Mouse (Mus musculus): ENCODE results near the gene Zfp30. TPM values are rescaled to one million over a fixed set of nuclear protein-coding genes. Genes with fewer than 3 reads are reported as not detected.

Gene Zfp30
- polyA plus RNA-seq (2016; fragmentation: Nextera tagmentation; extraction: Ambion mirVana) = 3.7 and 3.8 TPM in 2 replicates

DNA sequence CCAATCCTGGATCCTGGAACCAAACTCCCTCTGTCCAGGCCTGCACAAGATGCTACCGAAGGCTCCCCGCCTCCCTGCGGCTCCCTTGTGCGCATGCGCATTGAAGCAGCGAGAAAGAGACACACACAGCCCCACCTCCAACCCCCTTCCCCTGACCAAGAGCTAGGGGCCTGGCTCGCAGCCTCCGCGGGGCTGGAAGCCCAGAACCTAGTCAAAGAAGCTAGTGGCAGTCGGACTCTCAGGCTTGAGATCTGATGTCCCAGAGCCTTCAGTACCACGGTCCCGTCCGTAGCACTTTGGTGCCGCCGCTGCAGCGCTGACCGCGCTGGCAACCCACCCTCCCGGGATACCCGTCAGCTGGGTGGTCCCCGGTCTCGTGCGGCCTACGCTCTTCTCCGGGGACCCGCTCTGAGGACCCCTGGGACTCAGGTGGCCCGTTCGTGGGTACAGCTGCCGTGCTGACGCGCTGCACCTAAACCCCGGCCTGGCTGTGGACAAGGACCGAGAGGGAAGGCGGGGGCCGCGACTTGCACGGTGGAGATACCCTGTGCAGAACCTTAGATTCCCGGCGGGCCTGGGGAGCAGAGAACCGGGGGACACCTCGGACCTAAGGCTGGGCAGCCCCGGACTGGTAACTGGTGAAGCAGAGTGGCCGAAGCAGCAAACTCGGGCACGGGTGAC is at the start of gene Zfp30:
Gene Zfp30, plus strand, starts transcription at position 128 of the 681 bp plus-strand sequence.
- peaks cover 30% of the 10 kb centered on the region for H3K36me3 ChIP-seq
- DNase-seq (ENCODE audit: low spot score) = peak; percentile 95
- H3K27ac ChIP-seq = peak within 1 kb of the TSS; percentile 92
- no peaks in the 10 kb centered on the region for H3K27me3 ChIP-seq (ENCODE audit: insufficient read depth, poor library complexity, severe bottlenecking)
- peaks cover 14% of the 10 kb centered on the region; the same call in 1 of the 2 replicates for H3K4me1 ChIP-seq
- WGBS = under 1% methylated on average over 45 of the region's 45 CpGs
- H3K4me3 ChIP-seq = peak within 1 kb of the TSS; percentile 93
- H3K9me3 ChIP-seq = no peaks in the 10 kb centered on the region

DNA sequence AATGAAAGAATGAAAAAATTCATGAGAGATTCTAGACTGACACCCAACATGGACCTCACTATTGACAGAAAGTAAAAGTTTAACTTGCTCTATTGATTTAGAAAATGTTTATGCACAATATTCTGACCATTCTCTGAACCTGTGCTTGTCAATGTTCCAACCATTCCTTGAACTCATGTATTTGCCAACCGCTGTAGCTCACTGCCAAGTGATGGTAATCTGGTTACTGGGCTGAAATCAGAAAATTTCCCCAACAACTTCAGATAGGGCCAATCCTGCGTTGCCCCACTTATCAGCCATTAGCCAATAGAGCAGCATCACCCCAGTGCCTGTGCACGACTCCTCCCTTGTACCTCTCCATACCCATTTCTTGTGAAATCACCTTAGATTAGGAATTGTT is 41.5 kb upstream of the Zfp30 start:
- H3K9me3 ChIP-seq = 0 out of 2 replicates have a peak, but pooled peaks cover 2% of the 10 kb centered on the region
- WGBS = 74% methylated on average over 3 of the region's 3 CpGs
- no peak for DNase-seq (ENCODE audit: low spot score)
- H3K27me3 ChIP-seq (ENCODE audit: insufficient read depth, poor library complexity, severe bottlenecking) = no peaks in the 10 kb centered on the region
- no peak overlapping the region for H3K27ac ChIP-seq
- H3K36me3 ChIP-seq = no peaks in the 10 kb centered on the region
- H3K4me1 ChIP-seq = no peaks in the 10 kb centered on the region
- no peak overlapping the region for H3K4me3 ChIP-seq

DNA sequence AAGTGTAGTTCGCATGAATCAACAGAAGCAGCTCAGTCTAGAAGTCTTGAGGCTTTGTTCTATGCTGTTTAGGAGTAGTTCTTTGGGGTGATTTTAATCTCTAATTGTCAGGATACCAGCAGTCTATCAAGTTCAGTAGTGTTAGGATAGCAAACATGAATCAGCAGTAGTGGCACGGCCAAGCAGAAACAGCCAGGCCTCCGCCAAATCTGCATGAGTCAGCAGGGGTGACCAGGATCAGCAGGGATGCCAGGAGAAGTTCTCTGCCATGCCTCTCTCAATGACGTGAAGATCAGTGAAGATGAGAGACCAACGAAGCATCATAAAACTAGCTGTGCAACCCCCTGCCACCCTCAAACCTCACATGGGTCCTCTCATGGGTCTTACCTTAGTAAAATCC is 23.3 kb upstream of the Zfp30 start:
- no peak for DNase-seq (ENCODE audit: low spot score)
- no peak overlapping the region for H3K27ac ChIP-seq
- peaks cover 9% of the 10 kb centered on the region; the same call in 1 of the 2 replicates for H3K9me3 ChIP-seq
- H3K4me1 ChIP-seq = no peaks in the 10 kb centered on the region
- H3K36me3 ChIP-seq = no peaks in the 10 kb centered on the region
- no peaks in the 10 kb centered on the region for H3K27me3 ChIP-seq (ENCODE audit: insufficient read depth, poor library complexity, severe bottlenecking)
- H3K4me3 ChIP-seq = no peak overlapping the region
- WGBS = 75% methylated on average over 5 of the region's 5 CpGs

DNA sequence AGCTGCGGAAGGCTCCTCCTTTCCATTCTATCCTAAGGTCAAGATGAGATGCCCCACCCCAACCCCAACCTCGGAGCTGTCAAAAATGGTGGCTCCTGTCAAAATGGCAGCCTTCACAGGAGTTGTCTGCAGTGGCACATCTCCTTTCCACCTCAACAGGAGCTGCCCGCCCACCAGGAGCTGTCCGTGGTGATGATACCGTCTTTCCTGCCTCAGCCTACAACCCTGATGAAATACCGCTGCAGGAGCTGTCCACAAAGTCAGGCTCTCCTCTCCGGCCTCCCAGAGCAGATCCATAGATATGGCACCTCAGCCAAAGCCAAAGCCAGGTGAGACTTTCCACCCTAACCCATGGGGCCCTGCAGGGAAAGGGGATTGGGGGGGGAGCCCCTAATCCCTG is 19.1 kb upstream of the Zfp30 start:
- DNase-seq (ENCODE audit: low spot score) = no peak
- H3K27ac ChIP-seq = no peak overlapping the region
- H3K36me3 ChIP-seq = no peaks in the 10 kb centered on the region
- no peaks in the 10 kb centered on the region for H3K27me3 ChIP-seq (ENCODE audit: insufficient read depth, poor library complexity, severe bottlenecking)
- peaks cover 4% of the 10 kb centered on the region; the same call in 1 of the 2 replicates for H3K4me1 ChIP-seq
- H3K4me3 ChIP-seq = no peak overlapping the region
- WGBS = 74% methylated on average over 7 of the region's 7 CpGs
- H3K9me3 ChIP-seq = no peaks in the 10 kb centered on the region

DNA sequence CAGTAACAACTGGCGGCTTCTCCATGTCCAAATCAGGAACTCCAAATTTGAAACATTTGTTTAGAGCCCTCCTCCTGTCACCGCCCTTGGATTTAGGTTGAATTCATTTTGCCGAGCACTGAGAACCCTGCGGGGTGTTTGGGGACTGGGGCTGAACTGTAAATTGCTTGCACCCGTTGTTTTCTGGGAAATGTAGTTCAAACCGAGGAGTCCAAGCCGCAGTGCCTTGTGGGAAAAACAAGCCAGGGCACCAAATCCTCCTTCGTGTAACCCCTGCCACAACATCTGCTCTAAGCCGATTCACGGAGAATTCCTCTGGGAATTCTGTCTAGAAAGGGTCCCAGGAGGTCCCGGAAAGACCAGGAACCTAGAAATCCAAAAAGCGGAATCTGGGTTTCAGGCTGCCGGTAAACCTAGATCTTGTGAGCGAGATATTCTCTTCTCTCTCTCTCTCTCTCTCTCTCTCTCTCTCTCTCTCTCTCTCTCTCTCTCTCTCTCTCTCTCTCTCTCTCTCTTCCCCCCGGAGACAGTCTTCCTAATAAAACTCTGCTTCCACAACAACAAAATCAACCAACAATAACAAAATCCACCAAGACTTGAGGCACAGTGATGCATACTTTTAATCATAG is 16.6 kb upstream of the Zfp30 start:
- Histone ChIP-seq H3K36me3 (peaks cover 14% of the 10 kb centered on the region; the same call in 1 of the 2 replicates), H3K27me3 (ENCODE audit: insufficient read depth, poor library complexity, severe bottlenecking) (no peaks in the 10 kb centered on the region), H3K4me1 (peaks cover 4% of the 10 kb centered on the region; the same call in 1 of the 2 replicates), H3K9me3 (no peaks in the 10 kb centered on the region), H3K27ac (peak overlapping the region; percentile 85), H3K4me3 (peak overlapping the region; percentile 73)
- DNase-seq (ENCODE audit: low spot score) = peak; percentile 92
- WGBS = 1% methylated on average over 15 of the region's 15 CpGs

DNA sequence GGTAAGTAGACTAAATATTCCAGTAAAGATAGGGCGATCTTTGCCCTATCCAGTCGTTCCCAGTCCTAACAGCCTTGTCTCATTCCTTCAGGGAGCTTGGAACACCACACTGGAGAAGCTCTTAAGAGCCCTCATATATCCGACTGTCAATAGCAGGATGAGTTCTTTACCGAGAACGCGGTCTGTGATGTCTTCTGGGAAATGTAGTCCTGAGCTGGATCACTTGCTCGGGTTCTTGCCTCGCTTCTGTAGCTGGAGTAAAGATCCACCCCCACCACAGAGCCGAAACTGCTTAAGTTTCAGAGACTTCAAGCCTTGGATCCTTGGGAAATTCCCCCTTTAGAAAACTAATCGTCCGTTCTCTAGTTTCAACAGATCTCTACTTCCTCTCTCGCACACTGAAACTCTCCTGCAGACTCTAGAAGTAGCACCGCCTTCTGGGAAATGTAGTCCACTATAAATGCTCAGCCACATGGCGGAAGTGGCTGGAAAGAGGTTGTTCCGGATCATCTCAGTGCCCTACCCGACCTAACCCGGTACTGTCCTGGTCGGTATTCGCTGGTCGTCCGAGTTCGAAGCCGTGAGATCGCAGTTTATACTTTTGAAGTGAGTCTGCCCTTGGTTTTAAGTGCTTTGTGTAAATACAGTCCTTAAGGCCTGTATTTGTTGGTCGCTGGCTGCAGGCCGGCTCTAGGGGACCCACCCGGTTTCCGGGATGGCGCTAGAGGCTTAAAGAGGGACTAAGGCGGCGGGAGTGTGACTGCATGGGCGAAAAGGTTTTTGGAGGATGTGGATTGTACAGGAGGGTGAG is 15.5 kb upstream of the Zfp30 start, which contains the start of gene Zfp84:
Gene Zfp84, plus strand, starts transcription at position 463 of the 811 bp plus-strand sequence.
- Histone ChIP-seq H3K9me3 (no peaks in the 10 kb centered on the region), H3K4me3 (peak within 1 kb of the TSS; percentile 73), H3K36me3 (peaks cover 23% of the 10 kb centered on the region), H3K4me1 (peaks cover 4% of the 10 kb centered on the region; the same call in 1 of the 2 replicates), H3K27me3 (ENCODE audit: insufficient read depth, poor library complexity, severe bottlenecking) (no peaks in the 10 kb centered on the region), H3K27ac (peak within 1 kb of the TSS; percentile 91)
- DNase-seq (ENCODE audit: low spot score) = peak; percentile 97
- WGBS = 0% methylated on average over 32 of the region's 32 CpGs

DNA sequence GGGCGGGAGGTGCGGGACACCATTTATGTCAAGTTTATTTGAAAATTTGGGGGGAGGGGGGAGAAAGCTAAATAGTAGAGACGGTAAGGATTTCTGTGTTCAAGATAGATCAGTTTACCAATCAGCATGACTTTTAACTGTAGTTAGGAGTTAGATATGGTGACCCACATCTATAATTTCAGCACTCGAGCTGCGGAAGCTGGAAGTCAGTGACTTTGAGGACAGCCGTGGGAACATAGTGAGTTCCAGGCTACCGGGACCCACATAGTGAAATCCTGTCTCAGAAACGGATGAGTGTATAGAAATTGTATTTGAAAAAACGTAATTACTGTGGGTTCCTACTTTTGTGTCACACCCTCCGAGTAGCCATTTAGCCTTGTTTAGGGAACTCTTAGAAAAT is 14.8 kb upstream of the Zfp30 start:
- Histone ChIP-seq H3K36me3 (peaks cover 30% of the 10 kb centered on the region), H3K27me3 (ENCODE audit: insufficient read depth, poor library complexity, severe bottlenecking) (no peaks in the 10 kb centered on the region), H3K27ac (peak overlapping the region; percentile 91), H3K9me3 (no peaks in the 10 kb centered on the region), H3K4me1 (peaks cover 4% of the 10 kb centered on the region; the same call in 1 of the 2 replicates), H3K4me3 (peak overlapping the region; percentile 73)
- no peak for DNase-seq (ENCODE audit: low spot score)
- WGBS = 5% methylated on average over 10 of the region's 10 CpGs

DNA sequence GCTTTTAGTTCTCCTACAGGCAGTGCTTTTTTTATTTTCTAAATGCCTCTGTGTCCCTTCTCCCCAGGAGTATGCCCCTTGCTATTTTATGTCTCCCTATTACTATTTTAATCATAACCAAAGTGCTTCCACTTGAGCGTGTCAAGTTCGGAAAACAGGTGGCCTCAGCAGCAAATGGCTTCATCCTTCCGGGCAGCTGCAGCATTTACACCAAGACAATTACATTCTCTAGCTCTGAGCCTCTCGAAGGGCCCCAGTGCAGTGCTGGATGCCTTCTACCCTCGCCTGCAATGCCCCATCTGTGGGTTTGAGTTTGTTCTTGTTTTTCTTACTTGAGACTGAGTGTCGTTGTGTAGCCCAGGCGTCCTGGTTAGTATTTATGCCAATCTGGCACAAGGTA is 10.3 kb upstream of the Zfp30 start:
- Histone ChIP-seq H3K4me1 (peaks cover 4% of the 10 kb centered on the region; the same call in 1 of the 2 replicates), H3K36me3 (peaks cover 76% of the 10 kb centered on the region), H3K27ac (no peak overlapping the region), H3K27me3 (ENCODE audit: insufficient read depth, poor library complexity, severe bottlenecking) (no peaks in the 10 kb centered on the region), H3K4me3 (no peak overlapping the region), H3K9me3 (peaks cover 7% of the 10 kb centered on the region; the same call in 1 of the 2 replicates)
- 88% methylated on average over 7 of the region's 7 CpGs for WGBS
- no peak for DNase-seq (ENCODE audit: low spot score)

DNA sequence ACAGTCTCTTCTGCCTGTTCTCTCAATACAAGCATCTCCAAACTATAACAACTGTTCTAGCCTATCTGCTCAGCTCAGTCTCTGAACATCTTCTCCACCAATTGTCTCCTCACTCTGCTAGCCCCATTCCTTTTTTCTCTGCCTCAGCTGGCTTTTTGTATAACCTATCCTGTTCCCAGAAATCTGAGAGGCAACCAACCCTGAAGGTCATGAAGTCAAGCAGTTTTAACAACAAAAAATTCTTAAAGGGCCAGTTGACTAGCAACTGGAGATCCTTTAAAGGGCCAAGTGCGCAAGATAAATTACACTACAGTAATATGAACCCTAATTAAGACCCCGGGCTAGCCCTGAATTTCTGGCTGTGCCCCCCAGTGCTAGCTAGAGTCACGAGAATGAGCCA is 9.4 kb upstream of the Zfp30 start:
- Histone ChIP-seq H3K4me1 (peaks cover 3% of the 10 kb centered on the region; the same call in 1 of the 2 replicates), H3K27ac (no peak overlapping the region), H3K36me3 (peaks cover 84% of the 10 kb centered on the region), H3K27me3 (ENCODE audit: insufficient read depth, poor library complexity, severe bottlenecking) (no peaks in the 10 kb centered on the region), H3K4me3 (no peak overlapping the region), H3K9me3 (peaks cover 7% of the 10 kb centered on the region; the same call in 1 of the 2 replicates)
- WGBS = 95% methylated on average over 3 of the region's 3 CpGs
- no peak for DNase-seq (ENCODE audit: low spot score)

DNA sequence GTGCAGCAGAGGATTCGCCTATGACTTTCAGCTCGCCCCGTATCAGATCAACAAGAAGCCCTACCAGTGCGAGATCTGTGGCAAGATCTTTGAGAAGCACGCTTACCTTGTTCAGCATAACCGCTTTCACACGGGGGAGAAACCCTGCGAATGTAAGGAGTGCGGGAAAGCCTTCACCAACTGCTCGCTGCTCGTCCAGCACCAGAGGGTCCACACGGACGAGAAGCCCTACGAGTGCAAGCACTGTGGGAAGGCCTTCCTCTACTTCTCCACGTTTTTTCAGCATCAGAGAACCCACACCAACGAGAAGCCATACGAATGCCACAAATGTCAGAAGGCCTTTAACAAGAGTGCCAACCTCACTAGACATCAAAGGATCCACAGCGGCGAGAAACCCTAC is 7.2 kb upstream of the Zfp30 start:
- Histone ChIP-seq H3K36me3 (peaks cover 81% of the 10 kb centered on the region), H3K9me3 (peaks cover 7% of the 10 kb centered on the region; the same call in 1 of the 2 replicates), H3K4me3 (no peak overlapping the region), H3K4me1 (no peaks in the 10 kb centered on the region), H3K27ac (no peak overlapping the region), H3K27me3 (ENCODE audit: insufficient read depth, poor library complexity, severe bottlenecking) (no peaks in the 10 kb centered on the region)
- WGBS = 93% methylated on average over 19 of the region's 19 CpGs
- DNase-seq (ENCODE audit: low spot score) = peak; percentile 60

DNA sequence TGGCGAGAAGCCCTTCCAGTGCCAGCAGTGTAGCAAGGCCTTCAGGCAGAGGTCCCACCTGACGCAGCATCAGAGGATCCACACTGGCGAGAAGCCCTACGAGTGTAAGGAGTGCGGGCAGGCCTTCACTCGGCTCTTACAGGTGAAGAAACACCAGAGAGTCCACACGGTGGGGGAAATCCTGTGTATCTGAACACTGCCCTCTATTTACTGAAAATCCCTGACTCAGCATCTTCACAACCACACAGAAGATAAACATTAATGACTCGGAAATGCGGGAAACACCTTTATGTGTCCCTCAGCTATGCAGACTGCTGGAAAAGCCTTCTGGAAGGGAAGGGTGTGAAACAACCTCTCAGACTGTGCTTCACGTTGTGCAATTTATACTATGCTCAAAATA is 6.4 kb upstream of the Zfp30 start:
- WGBS = 94% methylated on average over 10 of the region's 10 CpGs
- no peak overlapping the region for H3K27ac ChIP-seq
- H3K9me3 ChIP-seq = peaks cover 7% of the 10 kb centered on the region; the same call in 1 of the 2 replicates
- peaks cover 72% of the 10 kb centered on the region for H3K36me3 ChIP-seq
- H3K4me3 ChIP-seq = no peak overlapping the region
- H3K4me1 ChIP-seq = no peaks in the 10 kb centered on the region
- peak; percentile 61 for DNase-seq (ENCODE audit: low spot score)
- H3K27me3 ChIP-seq (ENCODE audit: insufficient read depth, poor library complexity, severe bottlenecking) = no peaks in the 10 kb centered on the region

DNA sequence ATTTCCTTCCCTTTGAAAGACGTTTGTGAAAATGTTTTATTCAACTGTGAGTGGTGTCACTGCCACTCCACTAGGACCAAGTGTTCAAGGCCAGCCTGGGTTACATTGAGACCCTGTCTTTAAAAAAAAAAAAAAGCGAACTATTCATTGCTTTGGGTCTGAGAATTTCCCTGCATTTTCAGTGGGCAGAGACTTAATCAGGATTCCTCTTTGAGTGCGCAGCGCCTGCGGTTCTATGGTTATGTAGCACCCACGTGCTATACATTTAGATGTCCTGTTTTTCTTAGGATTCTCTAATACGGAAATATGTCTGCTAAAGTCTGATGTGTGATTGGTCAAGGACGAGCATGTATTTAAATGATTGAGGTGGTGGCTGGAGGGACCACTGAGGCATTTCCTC is 1.2 kb downstream of the Zfp30 start:
- H3K27ac ChIP-seq = no peak overlapping the region; the same call in 1 of the 2 replicates
- no peak for DNase-seq (ENCODE audit: low spot score)
- WGBS = 69% methylated on average over 8 of the region's 8 CpGs
- H3K36me3 ChIP-seq = peaks cover 32% of the 10 kb centered on the region
- H3K4me1 ChIP-seq = peaks cover 14% of the 10 kb centered on the region; the same call in 1 of the 2 replicates
- H3K4me3 ChIP-seq = peak overlapping the region; percentile 93
- H3K9me3 ChIP-seq = no peaks in the 10 kb centered on the region
- no peaks in the 10 kb centered on the region for H3K27me3 ChIP-seq (ENCODE audit: insufficient read depth, poor library complexity, severe bottlenecking)
